16 mouse cellular contexts compared by ENCODE assay signal in genomic region chr2:142629523-142630312, GRCm38 (mm10).
A peak's percentile ranks its signal among the peaks of the same experiment; 100 is the strongest.
DNase-seq lines count a peak whose midpoint lies in the region; ATAC-seq lines count a peak whose summit lies in the region.
"Had no signal": no experiment of that assay in that cellular context is flagged by ENCODE, and none has a peak within 500 bp of the region (broad histone marks: within the 10 kb centered on the region; RNA-seq: fewer than 3 reads in every experiment).

No protein-coding gene starts in this region.

- WGBS in hindbrain, embryonic 16.5 days = 70% methylated on average over 2 of the region's 2 CpGs
- 83% methylated on average over 2 of the region's 2 CpGs for WGBS in hindbrain, embryonic 13.5 days
- WGBS in intestine, embryonic 14.5 days = 76% methylated on average over 2 of the region's 2 CpGs
- WGBS in neural tube, embryonic 15.5 days = 75% methylated on average over 2 of the region's 2 CpGs

- no peak for DNase-seq in intestine, embryonic 14.5 days (ENCODE audit: low spot score)
- peak; percentile 44 for DNase-seq in kidney, adult 18-20 months
- peak; percentile 73 for DNase-seq in kidney, postnatal 14 days
- DNase-seq in adrenal gland, postnatal 25 days = no peak
- no peak for DNase-seq in thymus, postnatal 25 days
- DNase-seq: cerebellum, adult 8-10 months; forebrain, postnatal 0 days; gastrocnemius, adult 2 months; heart, postnatal 10 days; lung, postnatal 36 days had no signal

- no peak overlapping the region for H3K27ac ChIP-seq in hindbrain, embryonic 16.5 days (ENCODE audit: low read depth, low read length)
- H3K27ac ChIP-seq in hindbrain, embryonic 13.5 days = no peak overlapping the region
- no peak overlapping the region for H3K27ac ChIP-seq in intestine, embryonic 14.5 days (ENCODE audit: low read depth)
- H3K27ac ChIP-seq in neural tube, embryonic 15.5 days (replicated peaks) = no peak overlapping the region
- H3K27ac ChIP-seq: gastrocnemius, adult 2 months; liver, embryonic 15.5 days had no signal

- no peaks in the 10 kb centered on the region for H3K9me3 ChIP-seq in hindbrain, embryonic 16.5 days (ENCODE audit: control insufficient read depth, low read length)
- no peaks in the 10 kb centered on the region for H3K9me3 ChIP-seq in hindbrain, embryonic 13.5 days
- H3K9me3 ChIP-seq in intestine, embryonic 14.5 days (ENCODE audit: control insufficient read depth, low read length) = no peaks in the 10 kb centered on the region
- H3K9me3 ChIP-seq in neural tube, embryonic 15.5 days (replicated peaks) = no peaks in the 10 kb centered on the region
- H3K9me3 ChIP-seq: liver, embryonic 15.5 days had no signal

- H3K4me3 ChIP-seq in hindbrain, embryonic 16.5 days (ENCODE audit: low read length) = no peak overlapping the region
- H3K4me3 ChIP-seq in hindbrain, embryonic 13.5 days = no peak overlapping the region
- H3K4me3 ChIP-seq in intestine, embryonic 14.5 days (ENCODE audit: low read depth, low read length) = no peak overlapping the region
- no peak overlapping the region for H3K4me3 ChIP-seq in neural tube, embryonic 15.5 days (replicated peaks)
- H3K4me3 ChIP-seq: gastrocnemius, adult 2 months; liver, embryonic 15.5 days; myocyte had no signal

- H3K27me3 ChIP-seq in hindbrain, embryonic 16.5 days (replicated peaks; ENCODE audit: control insufficient read depth, insufficient read depth, low read length) = no peaks in the 10 kb centered on the region
- H3K27me3 ChIP-seq in hindbrain, embryonic 13.5 days = no peaks in the 10 kb centered on the region
- no peaks in the 10 kb centered on the region for H3K27me3 ChIP-seq in intestine, embryonic 14.5 days (replicated peaks; ENCODE audit: control insufficient read depth, insufficient read depth, low read length)
- H3K27me3 ChIP-seq in neural tube, embryonic 15.5 days (replicated peaks) = no peaks in the 10 kb centered on the region
- H3K27me3 ChIP-seq: liver, embryonic 15.5 days had no signal

- no peaks in the 10 kb centered on the region for H3K36me3 ChIP-seq in hindbrain, embryonic 16.5 days (ENCODE audit: control insufficient read depth, insufficient read depth, low read length)
- H3K36me3 ChIP-seq in hindbrain, embryonic 13.5 days = no peaks in the 10 kb centered on the region
- no peaks in the 10 kb centered on the region for H3K36me3 ChIP-seq in intestine, embryonic 14.5 days (ENCODE audit: control insufficient read depth, insufficient read depth, low read length)
- no peaks in the 10 kb centered on the region for H3K36me3 ChIP-seq in neural tube, embryonic 15.5 days
- H3K36me3 ChIP-seq: liver, embryonic 15.5 days had no signal

- ATAC-seq in hindbrain, embryonic 16.5 days = peak; percentile 48; the same call in 1 of the 2 replicates
- ATAC-seq in hindbrain, embryonic 13.5 days (ENCODE audit: low FRiP score) = no peak
- ATAC-seq in intestine, embryonic 14.5 days (replicated peaks; ENCODE audit: low FRiP score, low TSS enrichment, low read depth) = peak; percentile 69; the same call in 1 of the 2 replicates
- ATAC-seq in neural tube, embryonic 15.5 days (ENCODE audit: low FRiP score) = no peak
- ATAC-seq: forebrain, postnatal 0 days had no signal

- no peaks in the 10 kb centered on the region for H3K4me1 ChIP-seq in hindbrain, embryonic 16.5 days (ENCODE audit: control insufficient read depth, insufficient read depth, low read depth, low read length)
- H3K4me1 ChIP-seq in hindbrain, embryonic 13.5 days (replicated peaks) = no peaks in the 10 kb centered on the region
- H3K4me1 ChIP-seq in intestine, embryonic 14.5 days (replicated peaks; ENCODE audit: control insufficient read depth, insufficient read depth, low read length) = no peaks in the 10 kb centered on the region; the same call in 1 of the 2 replicates
- H3K4me1 ChIP-seq in neural tube, embryonic 15.5 days = no peaks in the 10 kb centered on the region
- H3K4me1 ChIP-seq: liver, embryonic 15.5 days had no signal

- H3K4me2 ChIP-seq in hindbrain, embryonic 16.5 days (ENCODE audit: low read length) = no peak overlapping the region
- no peak overlapping the region for H3K4me2 ChIP-seq in hindbrain, embryonic 13.5 days
- no peak overlapping the region for H3K4me2 ChIP-seq in intestine, embryonic 14.5 days (ENCODE audit: low read length)
- H3K4me2 ChIP-seq in neural tube, embryonic 15.5 days = no peak overlapping the region
- H3K4me2 ChIP-seq: liver, embryonic 15.5 days; midbrain, embryonic 11.5 days had no signal

- H3K9ac ChIP-seq in hindbrain, embryonic 16.5 days (ENCODE audit: low read depth, low read length) = no peak overlapping the region
- no peak overlapping the region for H3K9ac ChIP-seq in hindbrain, embryonic 13.5 days
- H3K9ac ChIP-seq in intestine, embryonic 14.5 days (ENCODE audit: low read length) = no peak overlapping the region
- H3K9ac ChIP-seq in neural tube, embryonic 15.5 days (replicated peaks) = no peak overlapping the region
- H3K9ac ChIP-seq: forebrain, postnatal 0 days; liver, embryonic 15.5 days had no signal

Comparison
In these comparisons a context has a peak if more than half of its experiments do, and no peak if none do; other contexts are left out.
1. ATAC-seq: peak in hindbrain, embryonic 16.5 days (single experiment) and intestine, embryonic 14.5 days (single experiment); none in hindbrain, embryonic 13.5 days (single experiment) and neural tube, embryonic 15.5 days (single experiment).
2. DNase-seq: peak in kidney, adult 18-20 months (single experiment) and kidney, postnatal 14 days (single experiment); none in intestine, embryonic 14.5 days (single experiment), adrenal gland, postnatal 25 days (single experiment) and thymus, postnatal 25 days (single experiment).